Mouse (Mus musculus) lung, postnatal 14 days (tissue): ENCODE data around the gene Dusp28.

Source experiments
- DNase-seq: peaks from one replicate; pipeline ENCODE4 v3.0.0; 2021

Dusp28 gene

DNA sequence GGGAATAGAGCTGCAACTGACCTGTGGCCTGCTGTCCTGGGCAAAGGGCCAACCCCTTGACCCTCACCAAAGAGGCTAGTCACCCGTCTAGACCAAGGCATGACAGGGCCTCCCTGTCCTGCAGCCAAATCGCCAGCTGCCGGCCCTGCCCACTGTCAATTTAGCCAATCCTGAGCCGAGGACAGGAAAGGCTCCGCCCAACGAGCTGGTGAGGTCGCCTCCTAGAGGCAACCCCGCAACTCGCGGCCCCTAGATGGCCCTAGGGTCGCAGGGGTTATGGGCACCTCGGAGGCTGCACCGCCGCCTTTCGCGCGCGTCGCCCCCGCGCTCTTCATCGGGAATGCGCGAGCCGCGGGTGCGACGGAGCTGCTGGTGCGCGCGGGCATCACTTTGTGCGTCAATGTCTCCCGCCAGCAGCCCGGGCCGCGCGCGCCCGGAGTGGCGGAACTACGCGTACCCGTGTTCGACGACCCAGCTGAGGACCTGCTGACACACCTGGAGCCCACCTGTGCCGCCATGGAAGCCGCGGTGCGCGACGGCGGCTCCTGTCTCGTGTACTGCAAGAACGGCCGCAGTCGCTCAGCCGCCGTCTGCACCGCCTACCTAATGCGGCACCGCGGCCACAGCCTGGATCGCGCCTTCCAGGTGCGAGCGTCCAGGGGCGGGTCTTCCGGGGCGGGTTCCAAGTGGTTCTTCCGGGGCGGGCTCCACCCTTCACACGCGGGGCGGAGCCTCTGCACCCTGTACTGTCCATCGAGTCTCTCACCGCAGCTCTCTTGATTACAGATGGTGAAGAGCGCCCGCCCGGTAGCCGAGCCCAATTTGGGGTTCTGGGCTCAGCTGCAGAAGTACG, at the start of gene Dusp28:
Gene Dusp28 (plus strand): TSS at position 203 of the 853 bp plus-strand sequence.
- peak; percentile 90 for DNase-seq

DNA sequence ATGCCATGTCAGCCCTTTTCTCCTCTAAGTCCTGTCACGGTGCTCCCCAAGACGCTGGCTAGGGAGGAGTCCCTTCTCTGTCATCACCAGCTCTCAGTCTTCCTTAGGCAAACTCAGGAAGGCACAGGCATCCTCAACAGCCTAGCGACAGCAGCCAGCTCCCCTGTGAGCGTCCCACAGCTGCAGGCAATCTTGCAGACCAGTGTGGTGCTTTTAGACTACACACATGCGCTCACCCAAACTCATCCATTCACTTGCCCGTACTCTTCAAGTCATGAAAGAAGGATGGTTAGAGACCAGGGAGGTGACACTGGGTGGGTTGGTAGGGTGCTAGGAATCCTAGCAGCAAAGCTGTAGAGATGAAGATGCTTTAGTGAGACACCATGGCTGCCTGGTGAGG, 45.3 kb upstream of the Dusp28 start:
- DNase-seq: no peak

DNA sequence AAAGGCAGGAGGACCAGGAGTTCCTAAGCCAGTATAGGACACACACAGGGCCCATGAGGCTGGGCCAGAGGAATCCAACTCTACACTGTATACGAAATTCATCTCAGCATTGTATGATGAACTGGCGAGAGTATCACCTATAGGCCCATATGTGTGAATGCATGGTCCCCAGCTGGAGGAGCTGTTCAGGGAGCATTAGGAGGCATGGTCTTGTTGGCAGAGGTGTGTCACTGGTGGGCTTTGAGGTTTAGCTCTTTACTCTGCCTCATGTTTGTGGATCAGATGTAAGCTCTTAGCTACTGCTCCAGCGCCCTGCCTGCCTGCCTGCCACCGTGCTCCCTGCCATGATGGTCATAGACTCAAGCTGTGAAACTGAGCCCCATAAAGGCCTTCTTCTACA, 43.5 kb upstream of the Dusp28 start:
- DNase-seq: no peak

DNA sequence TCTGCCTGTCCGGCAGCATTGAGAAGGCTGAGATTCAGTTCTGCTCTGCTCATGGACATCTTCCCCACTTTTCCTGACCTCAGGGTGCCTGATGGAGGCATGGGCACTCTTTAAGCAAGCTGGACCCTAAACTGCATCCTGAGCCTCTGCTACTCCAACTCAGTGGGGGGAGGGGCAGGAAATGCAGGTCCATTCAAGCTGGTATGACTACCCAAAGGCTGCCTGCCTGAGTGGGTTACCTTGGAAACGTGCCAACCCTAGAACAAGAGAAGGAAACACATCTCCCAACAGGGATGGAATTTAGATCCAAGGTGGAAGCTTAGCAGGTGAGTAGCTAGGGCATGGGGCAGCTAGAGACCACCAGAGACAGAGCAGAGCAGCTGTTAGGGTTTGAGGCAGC, 40.6 kb upstream of the Dusp28 start:
- no peak for DNase-seq

DNA sequence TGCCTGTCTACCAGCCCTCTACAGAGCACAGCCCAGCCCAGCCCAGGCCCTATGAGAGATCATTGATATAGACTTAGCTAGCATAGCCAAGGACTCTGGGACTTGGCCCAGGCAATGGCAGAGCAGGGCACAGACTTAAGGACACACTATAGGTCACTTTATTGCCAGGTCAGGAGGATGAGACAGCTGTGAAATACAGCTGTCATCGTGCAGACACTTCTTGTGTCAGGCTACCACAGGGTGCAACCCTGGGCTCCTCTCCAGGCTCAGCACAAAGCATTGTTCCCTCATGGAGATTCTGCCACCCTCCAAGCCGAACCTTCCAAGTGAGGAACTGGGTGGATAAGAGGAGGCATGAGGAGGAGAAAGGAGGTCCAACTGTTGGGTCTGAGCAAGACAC, 36.8 kb upstream of the Dusp28 start:
- no peak for DNase-seq

DNA sequence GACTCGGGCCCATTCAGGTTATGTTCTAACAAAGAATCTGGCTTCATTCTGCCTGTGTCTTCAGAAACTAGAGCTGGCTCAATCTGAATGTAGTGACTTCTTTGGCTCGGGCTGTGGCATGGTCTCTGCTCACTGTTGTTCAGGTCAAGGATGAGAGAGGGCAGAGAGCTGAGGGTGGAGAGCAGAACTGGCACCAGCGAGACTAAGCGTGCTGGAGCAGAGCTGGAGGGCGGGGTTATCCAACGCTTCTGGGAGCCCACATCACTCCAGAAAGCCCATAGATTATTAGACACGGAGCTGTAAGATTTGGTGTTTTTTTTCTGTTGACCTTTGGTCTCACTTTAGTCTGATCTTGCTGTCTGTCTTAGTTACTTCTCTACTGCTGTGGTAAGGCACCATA, 34.1 kb upstream of the Dusp28 start:
- DNase-seq: no peak

DNA sequence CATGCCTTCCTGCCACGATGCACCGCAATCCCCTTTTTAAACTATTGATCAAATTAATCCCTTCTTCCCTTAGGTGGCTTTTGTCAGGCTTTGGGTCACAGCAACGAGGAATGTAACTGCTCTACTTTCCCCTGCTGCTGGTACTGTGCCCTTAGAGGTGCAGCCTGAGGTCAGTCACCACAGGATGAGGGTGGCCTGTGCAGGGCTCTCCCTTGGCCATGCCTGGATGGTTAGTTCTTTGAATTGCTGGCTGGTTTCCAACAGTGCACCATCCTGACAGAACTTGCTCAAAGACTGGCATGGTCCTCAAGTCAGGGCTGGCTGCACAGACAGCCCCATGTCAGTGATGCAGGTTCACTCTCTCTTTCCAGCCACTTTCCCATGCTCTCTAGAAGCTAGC, 32.8 kb upstream of the Dusp28 start:
- no peak for DNase-seq

DNA sequence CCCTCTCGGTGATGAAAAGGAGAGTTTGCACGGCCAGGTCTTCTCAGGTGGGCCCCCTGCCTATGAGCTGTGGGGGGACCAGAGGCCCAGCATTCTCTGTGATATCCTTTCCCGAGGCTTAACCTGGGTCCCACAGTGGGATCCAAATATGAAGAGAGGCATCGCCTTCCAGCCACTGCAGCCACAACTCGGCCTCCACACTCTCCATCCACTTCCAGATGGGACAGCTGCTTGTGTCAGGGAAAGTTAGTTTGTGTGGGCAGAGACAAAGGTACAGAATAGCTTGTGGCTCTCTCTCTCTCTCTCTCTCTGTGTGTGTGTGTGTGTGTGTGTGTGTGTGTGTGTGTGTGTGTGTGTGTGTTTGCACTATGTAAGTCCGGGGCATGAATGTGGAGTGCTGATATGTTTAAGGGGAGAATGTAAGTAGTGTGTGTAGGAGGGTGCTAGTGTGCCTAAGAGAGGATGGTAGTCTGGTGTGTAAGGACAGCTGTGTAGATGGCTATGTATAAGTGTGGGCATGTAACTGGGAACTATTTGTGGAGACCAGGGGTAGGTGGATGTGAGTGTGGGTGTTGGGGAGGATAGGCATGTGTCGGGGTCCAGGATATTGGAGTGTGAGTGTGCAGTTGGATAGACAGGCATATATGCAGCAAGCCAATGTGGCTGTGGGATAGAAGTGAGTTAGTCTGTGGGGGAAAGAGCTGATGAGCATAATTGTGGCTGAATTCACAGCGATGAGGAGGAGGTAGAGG, 31.2 kb upstream of the Dusp28 start:
- DNase-seq: no peak

DNA sequence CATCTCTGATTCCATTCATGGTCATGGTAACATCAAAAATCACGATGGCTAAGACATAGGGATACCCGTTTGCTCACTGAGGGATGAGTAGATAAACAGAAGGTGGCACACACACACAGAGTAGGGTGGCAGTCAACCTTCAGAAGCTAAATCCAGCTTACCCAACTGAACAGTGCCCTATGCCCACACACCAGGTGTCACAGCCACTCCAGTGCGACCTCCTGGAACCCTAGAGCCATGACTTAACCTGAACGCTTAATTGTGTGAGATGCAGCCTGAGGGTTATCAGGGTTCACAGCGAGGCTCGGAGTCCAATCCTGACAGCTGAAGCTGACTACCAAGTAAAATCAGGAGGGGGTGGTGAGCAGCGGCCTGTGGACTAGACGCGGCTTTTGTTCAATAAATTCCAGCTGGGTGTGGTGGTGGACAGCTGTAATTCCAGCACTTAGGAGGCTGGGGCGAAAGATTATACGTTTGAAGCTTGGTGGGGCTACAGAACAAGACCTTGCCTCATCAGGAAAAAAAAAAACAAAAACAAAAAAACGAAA, 29.3 kb upstream of the Dusp28 start:
- DNase-seq: no peak

DNA sequence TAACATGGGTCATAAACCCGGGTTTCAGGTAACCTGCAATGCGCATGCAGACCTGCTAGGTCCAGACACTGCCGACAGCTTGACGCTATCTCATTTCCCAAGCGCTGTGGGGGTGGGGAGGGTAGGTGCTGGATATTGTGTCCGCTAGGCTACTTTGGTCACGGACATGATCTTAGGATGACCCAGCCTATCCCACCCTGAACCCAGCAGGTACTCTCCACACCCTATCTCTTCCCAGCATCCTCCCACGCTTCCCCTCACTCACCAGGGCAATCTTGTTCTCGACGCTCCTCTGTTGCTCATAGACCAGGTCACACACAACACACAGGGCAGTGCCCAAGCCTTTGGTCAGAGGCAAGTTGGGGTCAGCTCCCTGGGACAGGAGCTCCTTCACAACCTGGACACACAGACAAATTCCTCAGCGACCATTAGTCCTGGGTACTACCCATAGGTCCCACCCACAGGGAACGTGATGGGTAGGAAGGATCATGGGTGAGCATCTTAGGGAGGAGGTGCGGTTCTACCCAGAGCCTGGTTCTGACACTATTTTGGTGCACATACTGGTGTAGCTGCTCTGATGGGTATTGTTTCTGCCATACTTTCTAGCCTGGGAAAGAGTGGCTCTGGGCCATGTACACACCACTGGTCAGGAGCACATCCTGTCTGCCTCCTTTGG, 28.6 kb upstream of the Dusp28 start:
- no peak for DNase-seq

DNA sequence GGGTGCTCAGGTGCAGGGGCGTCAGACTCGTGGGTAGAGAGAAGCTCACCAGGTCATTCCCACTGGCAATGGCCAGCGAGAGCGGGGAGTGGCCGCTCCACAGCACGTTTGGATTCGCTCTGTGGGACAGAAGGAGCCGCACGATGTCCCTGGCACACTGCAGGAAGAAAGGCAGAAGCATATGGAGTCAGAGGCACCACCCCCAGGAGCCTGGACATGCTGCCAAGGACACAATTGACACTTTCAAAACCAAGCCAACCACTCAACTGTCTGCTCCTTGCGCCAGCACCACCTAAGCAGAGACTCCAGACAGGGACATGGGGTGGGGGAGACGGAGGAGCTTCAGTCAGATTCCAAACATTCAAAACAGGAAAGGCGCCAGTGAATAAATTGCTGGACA, 27.5 kb upstream of the Dusp28 start:
- no peak for DNase-seq

DNA sequence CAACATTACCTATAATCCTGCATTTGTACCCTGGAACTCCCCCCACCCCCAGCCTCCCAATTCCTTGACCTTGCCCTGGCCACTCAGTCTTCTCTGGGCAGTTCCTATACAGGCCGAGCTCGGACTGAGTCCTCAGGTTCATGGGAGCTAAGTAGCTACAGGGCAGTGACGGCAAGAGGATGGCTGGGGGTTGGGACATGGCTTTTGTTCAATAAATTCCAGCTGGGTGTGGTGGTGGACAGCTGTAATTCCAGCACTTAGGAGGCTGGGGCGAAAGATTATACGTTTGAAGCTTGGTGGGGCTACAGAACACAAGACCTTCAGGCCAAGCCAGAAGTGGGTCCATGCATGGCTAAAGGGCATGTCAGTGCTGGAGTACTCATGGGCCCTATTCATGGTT, 26.7 kb upstream of the Dusp28 start:
- no peak for DNase-seq

DNA sequence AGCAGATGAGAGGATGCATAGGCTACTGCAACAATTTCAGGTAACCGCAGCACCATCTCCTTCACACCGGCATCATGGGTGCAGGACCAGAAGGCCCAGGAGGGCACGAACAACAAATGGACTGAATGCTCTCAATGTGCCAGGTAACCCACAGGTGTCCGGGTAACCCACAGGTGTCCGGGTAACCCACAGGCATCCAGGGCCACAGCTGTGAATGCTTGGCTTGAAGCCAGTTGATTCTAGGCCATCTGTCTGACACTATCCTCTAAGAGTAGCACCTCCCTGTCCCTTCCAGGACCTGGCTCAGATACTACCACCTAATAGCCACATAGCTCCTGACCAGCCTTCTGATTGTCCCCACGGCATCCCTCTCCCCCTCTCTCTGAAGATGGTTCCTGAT, 24.8 kb upstream of the Dusp28 start:
- DNase-seq: no peak

DNA sequence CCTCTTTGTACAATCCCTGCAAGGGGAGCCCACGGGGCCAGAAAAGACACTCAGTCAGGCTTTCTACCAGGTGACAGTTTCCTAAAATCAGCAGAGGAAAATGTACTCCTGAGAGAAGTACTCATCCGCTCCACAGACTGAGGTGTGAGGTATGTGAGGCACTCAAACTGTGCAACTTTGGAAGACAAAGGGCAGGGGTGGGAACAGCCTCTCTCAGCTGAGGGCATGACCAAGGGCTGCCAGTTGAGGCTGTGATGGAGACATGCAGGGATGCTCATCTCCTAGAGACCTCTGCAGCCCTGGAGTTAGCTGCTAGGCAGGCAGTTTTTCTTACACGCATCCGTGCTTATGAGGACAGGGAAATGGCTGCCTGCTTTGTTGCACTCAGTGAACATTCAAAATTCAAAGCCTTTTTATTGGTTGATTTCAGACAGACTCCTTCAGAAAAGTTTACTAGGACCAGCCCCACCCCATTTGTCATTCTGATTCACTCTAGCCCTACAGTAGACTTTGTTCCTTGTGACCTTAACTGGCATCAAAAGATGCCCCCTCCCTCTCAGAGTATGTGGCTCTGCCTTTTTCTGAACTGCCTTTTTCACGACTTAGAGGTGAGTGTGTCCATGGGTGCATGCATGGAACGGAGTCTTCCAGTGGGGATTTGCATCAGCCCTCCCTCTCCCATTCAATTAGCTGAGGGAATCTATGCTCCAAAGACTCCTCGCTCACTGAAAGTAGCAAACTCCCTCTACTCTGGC, 17.7 kb upstream of the Dusp28 start:
- DNase-seq: no peak

DNA sequence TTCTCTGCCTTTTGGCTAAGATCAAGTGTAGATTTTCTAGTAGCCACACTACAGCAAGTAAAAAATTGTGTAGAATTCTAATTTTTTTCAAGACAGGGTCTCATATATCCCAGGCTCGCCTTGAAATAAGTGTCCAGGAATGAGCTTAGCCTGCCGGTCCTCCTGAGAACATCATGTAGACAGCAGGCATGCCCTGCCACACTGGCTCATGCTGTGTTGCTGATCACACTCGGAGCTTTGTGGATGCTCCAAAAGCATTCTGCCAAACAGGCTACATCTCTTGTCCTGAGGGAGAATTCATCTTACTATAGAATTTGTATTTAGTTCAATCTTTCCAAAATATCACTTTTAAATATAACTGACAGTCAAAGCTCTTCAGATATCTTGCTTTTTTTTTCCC, 14.0 kb upstream of the Dusp28 start:
- DNase-seq: no peak

DNA sequence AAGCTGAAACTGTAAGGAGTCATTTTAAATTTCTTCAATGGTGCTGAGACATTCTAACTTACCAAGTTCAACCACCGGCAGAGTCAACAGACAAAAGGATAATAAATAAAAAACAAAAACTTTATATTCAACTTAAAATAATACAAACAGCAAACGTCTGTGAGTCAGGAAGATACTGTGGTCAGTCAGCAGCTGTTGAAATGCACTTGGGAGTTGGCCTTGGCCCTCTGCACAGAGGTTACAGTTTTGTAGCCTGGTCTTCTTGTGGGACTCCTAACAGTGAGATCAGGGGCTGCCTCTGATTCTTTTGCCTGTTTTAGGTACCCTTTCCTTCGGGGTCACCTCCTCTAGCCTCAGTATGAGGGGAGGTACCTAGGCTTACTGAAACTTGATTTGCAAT, 12.9 kb upstream of the Dusp28 start:
- no peak for DNase-seq

DNA sequence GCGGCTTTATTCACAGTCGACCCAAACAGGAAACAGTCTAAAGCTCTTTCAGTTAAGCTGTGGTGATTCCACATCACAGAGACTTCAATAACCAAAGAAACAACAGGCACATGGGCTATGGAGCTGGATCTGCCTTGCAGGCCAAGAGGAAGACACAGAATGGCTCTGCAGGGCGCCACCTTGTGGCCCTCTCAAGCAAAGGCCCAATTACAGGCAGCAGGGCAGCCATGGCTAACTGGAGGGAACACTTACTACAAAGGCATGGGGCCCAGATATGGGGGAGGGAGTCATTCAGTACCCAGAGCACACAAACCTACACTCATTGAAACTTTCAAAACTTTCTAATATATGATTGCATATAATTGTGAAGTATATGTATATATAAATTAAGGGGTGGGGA, 11.7 kb upstream of the Dusp28 start:
- peak; percentile 69 for DNase-seq

DNA sequence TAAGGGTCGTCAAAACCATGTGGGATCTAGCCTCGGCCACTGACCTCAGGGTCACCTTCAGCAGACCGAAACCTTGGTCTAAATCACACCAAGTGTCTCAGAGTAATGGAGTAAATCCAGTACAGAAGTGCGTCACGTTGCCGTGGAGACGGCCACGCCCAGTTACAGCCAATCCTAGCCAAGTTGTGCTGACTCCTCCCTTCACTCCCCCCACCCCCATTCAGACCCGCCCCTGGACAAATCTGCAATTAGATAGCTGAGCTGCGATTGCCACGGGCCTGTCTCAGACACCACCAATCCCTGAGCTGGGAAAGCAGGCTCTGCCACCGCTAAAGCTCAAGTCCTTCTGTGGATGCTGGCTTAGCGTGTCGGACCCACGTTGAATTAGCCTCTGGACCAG, 4.0 kb upstream of the Dusp28 start, which contains the start of gene Ankmy1:
Gene Ankmy1 (minus strand): TSS at position 121 of the 400 bp plus-strand sequence.
- peak; percentile 55 for DNase-seq

DNA sequence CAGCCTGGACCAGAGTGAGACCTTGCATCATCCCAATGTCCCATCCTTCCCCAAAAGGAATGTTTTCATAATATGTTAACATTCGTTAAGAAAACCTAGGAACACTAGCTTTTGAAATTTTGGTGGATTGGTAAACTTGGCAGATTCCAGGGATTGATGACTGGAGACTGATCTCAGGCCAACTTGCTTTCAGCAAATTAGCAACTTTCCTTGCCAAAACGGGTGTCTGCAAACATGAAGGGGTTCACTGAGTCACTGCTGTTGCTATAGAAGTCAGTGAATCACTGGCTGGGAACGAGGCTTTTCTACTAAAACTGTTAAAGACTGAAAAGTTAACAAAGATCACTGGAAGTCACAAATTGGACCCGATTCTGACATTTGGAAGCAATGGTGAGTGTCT, 3.2 kb upstream of the Dusp28 start:
- no peak for DNase-seq

DNA sequence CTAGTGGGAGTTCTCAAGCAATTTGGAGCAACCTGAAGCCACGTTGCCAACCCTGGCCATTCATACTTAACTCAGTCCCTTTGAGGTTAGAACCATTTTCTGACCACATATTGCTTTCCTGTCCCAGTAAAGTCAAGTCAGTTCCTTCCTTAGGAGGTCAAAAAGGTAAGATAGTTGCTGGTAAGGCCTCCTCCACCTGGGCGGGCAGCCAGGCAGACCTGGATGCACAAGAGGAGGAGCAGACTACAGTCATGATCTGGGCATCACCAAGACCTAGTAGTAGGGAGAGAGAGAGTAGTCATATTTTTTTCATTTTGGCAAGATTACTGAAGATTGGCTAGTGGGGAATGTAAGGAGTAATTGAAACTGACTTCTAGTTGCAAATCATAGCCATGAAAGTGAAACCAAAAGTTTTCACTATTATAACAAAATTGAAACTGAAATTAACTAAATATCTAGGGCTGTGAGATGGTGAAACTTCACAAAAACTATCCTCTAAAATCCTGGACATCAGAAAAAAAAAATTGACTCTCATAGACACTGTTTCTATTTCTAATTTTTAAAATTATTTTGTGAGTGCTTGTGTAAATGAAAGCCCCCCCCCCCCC, 974 bp upstream of the Dusp28 start:
- no peak for DNase-seq

DNA sequence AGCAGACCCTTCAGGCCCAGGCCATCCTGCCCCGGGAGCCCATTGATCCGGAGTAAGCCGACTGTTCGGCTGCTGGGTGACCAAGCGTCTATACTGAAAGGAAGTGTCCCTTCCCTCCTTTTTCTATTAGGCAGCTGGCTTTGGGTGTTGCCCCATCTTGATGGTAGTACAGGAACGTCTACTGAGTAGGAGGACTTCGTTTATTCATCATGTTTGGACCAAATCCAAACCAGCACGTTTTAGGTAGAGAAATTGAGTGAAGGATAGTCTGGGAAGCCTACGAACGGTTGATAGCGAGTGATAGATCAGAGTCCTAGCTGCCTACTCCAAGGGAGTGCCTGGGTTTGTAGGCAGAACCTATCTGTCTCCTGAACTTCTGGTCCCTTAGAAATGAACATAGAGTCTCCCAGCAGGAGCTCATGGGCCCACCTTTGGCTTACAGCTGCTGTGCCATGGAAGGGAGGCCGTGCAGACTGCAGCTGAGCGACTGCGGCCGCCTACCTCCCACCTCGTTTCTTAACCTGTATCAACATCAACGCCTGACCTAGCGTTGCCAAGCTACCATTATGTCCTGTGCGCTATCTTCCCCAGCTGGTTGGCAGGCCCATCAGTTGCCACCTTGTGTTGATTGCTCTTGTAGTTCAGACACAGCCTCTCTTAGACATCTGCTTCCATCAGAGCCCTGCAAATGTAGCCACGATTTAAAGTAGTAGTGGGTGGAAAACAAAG, 1.0 kb downstream of the Dusp28 start:
- DNase-seq: no peak

DNA sequence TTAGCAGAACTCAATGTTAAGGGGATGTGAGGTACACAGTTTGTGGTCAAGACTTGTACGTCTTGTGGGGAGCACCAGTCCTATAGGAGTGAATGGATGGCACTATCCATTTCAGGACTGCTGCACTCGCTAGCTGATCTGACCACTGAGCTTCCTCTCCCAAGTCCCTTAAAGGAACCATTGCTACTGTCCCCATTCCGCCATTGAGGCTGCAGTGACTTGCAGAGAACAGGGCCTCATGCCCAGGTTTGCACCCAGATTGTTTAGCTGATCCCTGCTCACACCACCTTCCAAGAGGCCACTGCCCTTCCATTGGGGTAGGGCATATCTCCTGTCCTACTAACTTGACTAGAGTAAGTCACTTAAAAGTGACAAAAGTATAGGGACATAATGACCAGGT, 1.9 kb downstream of the Dusp28 start:
- DNase-seq: no peak
